Mouse (Mus musculus) stomach, postnatal 0 days (tissue): ENCODE results near the gene Pip4k2a. TPM values are rescaled to one million over a fixed set of nuclear protein-coding genes. Genes with fewer than 3 reads are reported as not detected.

ENCODE experiments used
- ATAC-seq: fragments of 200-750 bp; cut with Nextera tagmentation; 2 replicates; pipeline ENCODE4 v1.8.0; 2017; ENCODE audit not compliant: low FRiP score, low TSS enrichment
- DNase-seq: peaks from one replicate; pipeline ENCODE4 v3.0.0-alpha.2; 2016; ENCODE audit warnings: low spot score
- H3K27ac ChIP-seq: fragments of 300-500 bp; sonication (generic); replicated peaks from 2 replicates; pipeline ENCODE4 v1.5.1; 2014; ENCODE audit warnings: mild to moderate bottlenecking, control low read depth
- H3K27me3 ChIP-seq: fragments of 300-500 bp; sonication (generic); 2 replicates; pipeline ENCODE4 v1.6.1; 2014; ENCODE audit warnings: low read length; ENCODE audit not compliant: control insufficient read depth, insufficient read depth
- H3K36me3 ChIP-seq: fragments of 300-500 bp; sonication (generic); 2 replicates; pipeline ENCODE4 v1.6.1; 2014; ENCODE audit warnings: low read length, mixed read lengths; ENCODE audit not compliant: control insufficient read depth, insufficient read depth
- H3K4me1 ChIP-seq: fragments of 300-500 bp; sonication (generic); replicated peaks from 2 replicates; pipeline ENCODE4 v1.6.1; 2014; ENCODE audit warnings: antibody characterized with exemption; ENCODE audit not compliant: control insufficient read depth, insufficient read depth
- H3K4me2 ChIP-seq: fragments of 300-500 bp; sonication (generic); replicated peaks from 2 replicates; pipeline ENCODE4 v1.6.1; 2014; ENCODE audit warnings: low read depth, mild to moderate bottlenecking, control low read depth, moderate library complexity
- H3K4me3 ChIP-seq: fragments of 300-500 bp; sonication (generic); 2 replicates; pipeline ENCODE4 v1.5.1; 2014; ENCODE audit warnings: low read depth, low read length, control low read depth
- H3K9ac ChIP-seq: fragments of 300-500 bp; sonication (generic); 2 replicates; pipeline ENCODE4 v1.6.1; 2014; ENCODE audit warnings: mild to moderate bottlenecking, low read length, control low read depth, mixed read lengths
- H3K9me3 ChIP-seq: fragments of 300-500 bp; sonication (generic); 2 replicates; pipeline ENCODE4 v1.6.1; 2016; ENCODE audit warnings: low read length; ENCODE audit not compliant: control insufficient read depth
- CTCF ChIP-seq: IDR thresholded peaks from 2 replicates; pipeline ENCODE4 v1.5.1; 2016; ENCODE audit warnings: antibody characterized with exemption, low read depth, mild to moderate bottlenecking, moderate library complexity
- EP300 ChIP-seq: optimal IDR thresholded peaks from 2 replicates; pipeline ENCODE3; 2016; ENCODE audit warnings: antibody characterized with exemption
- WGBS: fragments of 180-500 bp; shearing (Covaris S2); extraction: QIAGEN DNeasy Blood & Tissue Kit; methylation state at CpG from one replicate; pipeline ENCODE4 v1.1.7; 2014; 5-methylcytosine and 5-hydroxymethylcytosine counted together
- polyA plus RNA-seq: library from polyadenylated mRNA; unstranded; fragments of >200 nt; fragmentation: Nextera tagmentation; extraction: Ambion mirVana; gene quantifications from 2 replicates; pipeline ENCODE4 v1.2.1, GENCODE M21; 2015

Gene Pip4k2a
- polyA plus RNA-seq, 1 experiment from 2014 or later, result 4.5 TPM

DNA sequence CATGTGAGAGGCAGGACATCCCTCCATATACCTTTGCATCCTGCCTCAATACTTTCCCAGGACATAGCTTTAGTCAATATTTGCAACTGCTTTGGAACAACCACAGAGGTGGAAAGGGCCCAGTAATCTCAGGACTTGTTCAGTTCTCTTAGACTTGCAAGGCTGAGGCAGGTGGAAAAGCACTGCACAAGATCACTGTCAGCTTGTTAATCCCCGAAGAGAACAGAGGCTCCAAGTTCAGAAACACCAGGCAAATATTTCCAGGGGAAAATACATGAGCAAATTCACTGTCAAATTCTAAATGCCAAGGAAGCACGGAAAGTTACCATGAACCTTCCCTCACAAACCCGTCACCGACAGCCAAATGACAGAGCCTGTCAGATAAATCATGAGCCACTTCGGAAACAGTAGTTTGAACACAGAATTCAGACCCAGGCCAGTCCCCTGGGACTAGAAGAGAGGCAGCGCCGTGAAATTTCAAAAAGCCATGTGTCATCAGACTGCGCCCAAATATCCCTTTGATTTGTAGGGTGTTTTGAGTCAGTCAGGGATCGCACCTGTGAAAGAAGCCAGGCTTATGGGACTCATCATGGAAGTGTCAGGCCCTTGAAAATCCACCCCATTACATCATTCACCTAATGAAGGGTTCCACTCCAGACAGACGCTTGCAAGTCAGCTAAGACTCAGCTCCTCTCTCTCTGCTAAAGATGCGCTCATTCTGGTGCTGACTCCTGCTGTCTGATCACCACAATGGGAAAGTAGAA, 184.1 kb downstream of the Pip4k2a start:
- WGBS, result 54% methylated on average over 11 of the region's 11 CpGs
- Histone ChIP-seq H3K4me1 (no peaks in the 10 kb centered on the region), H3K27me3 (no peaks in the 10 kb centered on the region), H3K9me3 (no peaks in the 10 kb centered on the region), H3K27ac (no peak overlapping the region), H3K4me3 (no peak overlapping the region), H3K4me2 (no peak overlapping the region), H3K36me3 (no peaks in the 10 kb centered on the region), H3K9ac (no peak overlapping the region)
- no peak for ATAC-seq
- TF ChIP-seq EP300 (no peak), CTCF (no peak)
- no peak for DNase-seq

DNA sequence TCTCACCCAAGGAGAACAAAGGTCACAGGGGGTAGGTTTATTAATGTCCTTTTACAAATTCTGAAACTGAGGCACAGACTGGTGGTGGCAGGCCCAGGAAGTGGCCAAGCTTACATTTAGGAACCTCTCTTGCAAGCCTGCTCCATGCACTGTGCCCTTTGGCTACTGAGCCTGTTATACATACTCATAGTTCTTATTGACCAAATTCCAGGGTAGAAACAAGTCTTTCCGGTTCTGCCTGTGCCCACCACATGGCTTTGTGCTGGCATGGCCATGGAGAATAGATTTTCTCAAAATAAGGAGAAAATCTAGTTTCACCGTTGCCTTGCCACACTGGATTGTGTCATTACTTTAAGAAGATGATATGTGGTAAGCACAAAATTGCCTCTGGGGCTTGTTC, 190.0 kb downstream of the Pip4k2a start:
- DNase-seq (no peak), ATAC-seq (no peak)
- Histone ChIP-seq H3K9ac (no peak overlapping the region), H3K36me3 (no peaks in the 10 kb centered on the region), H3K9me3 (no peaks in the 10 kb centered on the region), H3K4me1 (no peaks in the 10 kb centered on the region), H3K4me2 (no peak overlapping the region), H3K27ac (no peak overlapping the region), H3K4me3 (no peak overlapping the region), H3K27me3 (no peaks in the 10 kb centered on the region; the same call in 1 of the 2 replicates)
- TF ChIP-seq CTCF (no peak), EP300 (no peak)
- WGBS, result 52% methylated on average over 2 of the region's 2 CpGs

DNA sequence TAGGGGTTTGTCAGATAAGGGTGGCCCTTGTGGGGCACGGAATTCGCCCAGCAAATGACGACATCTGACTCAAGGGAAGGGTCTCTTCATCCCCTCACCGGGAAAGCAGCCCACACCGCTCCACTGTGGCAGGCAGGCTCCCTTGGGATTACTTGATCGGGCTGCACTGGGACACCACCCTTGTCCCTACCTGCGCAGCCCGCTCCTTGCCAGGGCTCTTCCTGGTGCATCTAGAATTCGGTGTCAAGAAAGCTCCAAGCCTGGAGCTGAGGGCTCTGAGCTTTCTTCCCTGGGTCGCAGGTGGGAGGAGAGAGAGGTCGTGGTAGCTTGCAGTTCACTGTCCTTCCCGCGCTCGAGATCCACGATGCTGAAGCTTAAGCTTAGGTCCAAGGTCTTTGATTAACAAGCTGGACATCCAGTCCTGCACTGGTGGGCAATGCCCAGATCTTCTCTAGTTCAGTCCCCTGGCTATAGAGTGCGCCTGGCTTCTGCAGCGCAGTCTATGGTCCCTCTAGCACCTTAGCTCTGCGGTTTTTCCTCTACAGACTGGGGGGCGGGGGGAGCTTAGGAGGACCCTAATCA, 196.6 kb downstream of the Pip4k2a start:
- Histone ChIP-seq H3K36me3 (no peaks in the 10 kb centered on the region), H3K4me2 (no peak overlapping the region), H3K27ac (no peak overlapping the region), H3K4me1 (peaks cover 5% of the 10 kb centered on the region; the same call in 1 of the 2 replicates), H3K9me3 (no peaks in the 10 kb centered on the region), H3K4me3 (no peak overlapping the region), H3K27me3 (peaks cover 9% of the 10 kb centered on the region; the same call in 1 of the 2 replicates), H3K9ac (no peak overlapping the region)
- 27% methylated on average over 19 of the region's 19 CpGs for WGBS
- no peak for TF ChIP-seq CTCF
- no peak for TF ChIP-seq EP300
- no peak for ATAC-seq
- no peak for DNase-seq

DNA sequence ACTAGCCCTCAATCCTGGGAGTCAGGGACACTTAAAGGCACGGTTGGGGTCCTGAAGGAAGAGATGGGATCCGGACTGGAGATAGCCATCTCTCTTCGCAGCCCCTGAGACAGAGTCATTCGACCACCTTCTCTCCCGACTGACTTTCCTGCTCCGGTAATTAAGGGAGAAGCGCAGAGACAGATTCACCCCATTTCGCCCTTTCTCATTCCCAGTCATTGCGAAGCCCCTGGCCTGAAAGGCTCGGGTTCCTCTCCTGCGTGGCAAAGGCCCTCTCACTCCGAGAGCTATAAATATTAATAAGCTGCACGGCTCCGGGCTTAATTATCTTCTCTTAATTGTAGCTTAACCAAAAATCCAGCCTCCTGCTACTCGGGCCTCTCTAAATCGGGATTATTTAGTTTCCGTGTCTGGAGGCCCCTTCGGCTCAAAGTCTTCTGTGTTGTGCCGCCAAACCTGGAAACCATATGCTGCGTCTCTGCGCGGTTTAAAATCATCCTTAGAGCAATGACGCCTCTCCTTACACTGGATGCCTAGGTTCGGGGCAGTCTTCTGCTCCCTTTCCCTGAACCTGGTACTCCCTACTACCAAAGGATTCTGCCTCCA, 197.2 kb downstream of the Pip4k2a start:
- no peaks in the 10 kb centered on the region for H3K9me3 ChIP-seq
- H3K36me3 ChIP-seq, result no peaks in the 10 kb centered on the region
- ATAC-seq (no peak), DNase-seq (no peak)
- H3K27ac ChIP-seq, result no peak overlapping the region
- peak overlapping the region; percentile 43; the same call in 1 of the 2 replicates for H3K9ac ChIP-seq
- peak overlapping the region; percentile 65 for H3K4me2 ChIP-seq
- peaks cover 9% of the 10 kb centered on the region; the same call in 1 of the 2 replicates for H3K27me3 ChIP-seq
- TF ChIP-seq CTCF, result no peak
- TF ChIP-seq EP300, result no peak
- WGBS, result 25% methylated on average over 24 of the region's 24 CpGs
- peaks cover 5% of the 10 kb centered on the region; the same call in 1 of the 2 replicates for H3K4me1 ChIP-seq
- H3K4me3 ChIP-seq, result peak overlapping the region; percentile 40

DNA sequence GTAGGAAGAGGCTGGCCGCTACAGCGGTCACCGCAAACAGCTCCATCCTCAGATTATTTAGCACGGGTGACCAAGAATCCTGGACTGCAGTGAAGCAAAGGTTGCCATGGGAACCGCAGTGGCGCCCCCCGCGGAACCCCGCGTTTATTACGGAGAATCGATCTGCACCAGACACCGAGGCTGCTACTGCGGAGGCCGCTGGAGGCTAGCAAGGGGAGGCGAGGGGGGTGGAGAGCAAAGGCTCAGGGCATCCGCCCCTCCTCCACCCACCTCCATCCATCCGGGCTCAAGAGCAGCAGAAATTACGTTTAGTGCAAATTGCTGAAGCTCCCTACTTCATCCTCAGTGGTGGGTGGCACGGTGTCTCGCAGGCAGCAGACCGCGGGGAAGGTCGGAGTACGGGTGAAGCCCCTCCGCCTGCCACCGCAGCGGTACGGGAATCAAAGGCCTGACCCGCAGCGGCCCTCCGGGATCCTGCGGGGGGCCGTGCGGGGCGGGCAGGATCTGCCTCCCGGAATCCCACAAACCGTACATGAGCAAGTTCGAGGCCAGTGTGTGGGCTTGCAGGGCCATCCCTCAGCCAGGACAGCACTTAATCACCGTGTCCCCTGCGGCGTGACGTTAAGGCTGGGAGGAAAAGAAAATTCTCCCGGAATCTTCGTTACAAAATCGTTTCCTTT, 197.8 kb downstream of the Pip4k2a start:
- TF ChIP-seq EP300 (no peak), CTCF (peak; percentile 11; the same call in 1 of the 2 replicates)
- 2% methylated on average over 46 of the region's 46 CpGs for WGBS
- Histone ChIP-seq H3K4me3 (peak overlapping the region; percentile 40), H3K27ac (no peak overlapping the region), H3K9ac (peak overlapping the region; percentile 43), H3K27me3 (peaks cover 9% of the 10 kb centered on the region; the same call in 1 of the 2 replicates), H3K4me1 (peaks cover 5% of the 10 kb centered on the region; the same call in 1 of the 2 replicates), H3K4me2 (peak overlapping the region; percentile 65), H3K9me3 (no peaks in the 10 kb centered on the region), H3K36me3 (no peaks in the 10 kb centered on the region)
- ATAC-seq, result peak; percentile 49; the same call in 1 of the 2 replicates
- DNase-seq, result peak; percentile 31
